Mouse (Mus musculus): ENCODE measurements around the gene Abcd2.
A peak's percentile ranks its signal among the peaks of the same experiment; 100 is the strongest.

The Abcd2 gene

DNA sequence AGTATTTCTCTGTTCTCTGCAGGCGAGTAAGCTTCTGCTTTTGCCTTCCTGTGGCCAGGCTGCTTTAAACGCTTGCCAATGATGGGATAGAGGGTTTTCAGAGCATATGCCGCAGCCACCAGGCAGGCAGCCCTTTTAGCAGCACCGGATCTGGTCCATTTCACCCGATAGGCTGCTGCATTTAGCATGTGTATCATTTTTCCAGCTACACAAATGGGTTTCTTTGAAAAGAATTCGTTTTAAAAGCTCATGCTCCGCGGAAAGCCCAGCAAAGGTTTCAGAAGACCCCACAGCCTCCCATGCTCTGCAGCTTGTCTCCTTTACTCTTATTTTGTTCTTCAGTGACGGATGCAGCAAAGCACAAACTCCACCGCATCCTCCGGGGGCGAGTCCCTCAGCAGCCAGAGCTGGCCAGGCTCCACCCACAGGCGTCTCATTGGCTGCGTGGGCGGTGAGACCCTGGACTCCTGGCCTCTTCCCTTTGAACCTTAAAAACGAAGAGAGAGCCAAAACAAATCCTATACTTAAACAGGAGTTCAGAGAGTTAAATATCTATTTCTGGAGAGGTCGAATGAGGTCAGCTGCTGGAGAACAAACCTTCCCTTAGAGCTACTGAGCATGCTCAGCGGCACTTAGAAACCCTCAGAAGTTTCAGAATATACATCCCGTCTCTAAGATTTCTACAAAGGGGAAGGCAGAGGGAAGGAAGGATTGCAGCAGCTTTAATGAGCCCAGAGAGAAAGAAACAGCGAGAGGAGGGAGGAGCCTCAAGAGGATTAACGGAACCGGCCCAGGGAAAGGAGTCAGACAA lies at the start of gene Abcd2:
Gene Abcd2, minus strand, starts transcription at position 388 of the 811 bp plus-strand sequence.
- DNase-seq (ENCODE audit: low read depth), result peak; percentile 18

- DNase-seq (ENCODE audit: low read depth), result no peak
Measured at GRCm38 (mm10) chr15:91240683-91241335, 49.2 kb upstream of the Abcd2 start.

DNA sequence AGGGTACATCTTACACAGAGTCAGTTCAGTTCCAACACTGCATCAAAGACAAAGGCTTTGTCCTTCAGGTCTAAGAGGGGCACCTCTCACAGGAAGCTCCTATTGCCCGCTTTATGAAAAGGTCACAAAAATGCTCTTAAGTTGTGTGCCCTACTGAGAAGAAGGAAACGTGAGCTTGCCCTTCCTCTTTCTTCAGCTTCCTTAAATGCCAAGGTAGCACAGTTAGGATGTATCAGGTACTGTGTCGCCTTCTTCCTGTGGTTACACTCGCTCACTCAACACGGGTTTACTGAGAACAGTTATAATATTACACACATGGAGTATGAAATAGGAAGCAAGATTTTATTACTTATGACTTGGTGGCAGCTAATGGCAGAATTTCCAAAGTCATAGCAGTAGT lies 45.7 kb upstream of the Abcd2 start:
- no peak for DNase-seq (ENCODE audit: low read depth)

- no peak for DNase-seq (ENCODE audit: low read depth)
Measured at GRCm38 (mm10) chr15:91206518-91206917, 14.9 kb upstream of the Abcd2 start.

DNA sequence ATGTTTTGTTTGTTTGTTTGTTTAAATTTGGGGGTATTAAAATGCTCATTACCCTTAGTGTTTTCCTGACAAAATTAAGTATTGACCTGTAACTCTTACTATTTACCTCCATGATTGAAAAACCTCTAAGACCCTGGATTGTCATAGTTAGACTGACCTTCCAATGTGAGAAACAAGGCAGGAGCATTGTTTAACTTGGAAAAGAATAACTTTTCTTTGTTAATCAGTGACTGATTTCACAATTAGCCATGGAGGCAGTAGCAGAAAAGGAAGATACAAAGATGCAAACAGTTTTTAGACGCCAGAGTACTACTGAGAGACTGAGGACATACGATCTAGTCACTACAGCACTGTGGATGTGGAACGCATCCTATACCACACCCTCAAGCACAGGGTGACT lies 11.9 kb upstream of the Abcd2 start:
- no peak for DNase-seq (ENCODE audit: low read depth)

DNA sequence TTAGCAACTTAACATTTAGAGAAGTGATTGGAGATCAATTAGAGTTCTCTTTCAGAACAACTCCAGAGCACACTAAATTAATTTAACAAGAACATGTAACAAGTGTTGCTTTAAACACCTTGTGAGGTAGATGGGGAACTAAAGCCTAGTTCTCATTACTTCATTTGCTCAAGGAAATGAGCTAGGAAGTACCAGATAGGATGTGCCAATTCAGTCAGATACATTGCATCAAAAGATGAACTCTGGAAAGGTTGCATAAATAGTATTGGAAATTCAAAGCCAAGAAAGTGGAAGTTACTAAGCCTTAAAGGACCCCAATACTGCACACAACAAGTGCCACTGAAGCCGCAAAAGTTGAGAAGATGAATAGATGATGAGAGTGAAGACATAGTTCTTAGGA lies 10.9 kb upstream of the Abcd2 start:
- no peak for DNase-seq (ENCODE audit: low read depth)

DNA sequence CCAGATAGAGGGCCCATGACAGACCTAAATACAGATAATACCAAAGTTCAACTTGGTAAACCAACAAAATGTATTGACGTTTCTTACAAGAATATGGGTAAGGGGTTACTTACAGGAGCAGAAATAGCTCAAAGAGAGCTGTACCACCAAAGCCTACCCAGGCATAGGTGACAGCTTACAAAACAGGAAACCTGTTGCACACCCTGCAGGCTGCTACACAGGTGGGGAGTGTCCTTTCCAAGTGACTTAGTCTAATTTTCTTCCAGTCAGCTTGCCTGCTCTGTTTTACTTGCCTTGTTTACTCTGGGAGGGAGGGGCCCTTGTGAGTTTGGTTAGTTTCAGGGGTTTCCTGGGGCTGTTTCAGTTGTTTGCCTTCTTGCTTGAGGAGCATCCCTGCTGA lies 9.2 kb upstream of the Abcd2 start:
- DNase-seq (ENCODE audit: low read depth), result no peak

- DNase-seq (ENCODE audit: low read depth), result no peak
Measured at GRCm38 (mm10) chr15:91199256-91199905, 7.8 kb upstream of the Abcd2 start, which contains the start of gene CN725425. TSS of gene CN725425 (plus strand) at chr15:91199494.

DNA sequence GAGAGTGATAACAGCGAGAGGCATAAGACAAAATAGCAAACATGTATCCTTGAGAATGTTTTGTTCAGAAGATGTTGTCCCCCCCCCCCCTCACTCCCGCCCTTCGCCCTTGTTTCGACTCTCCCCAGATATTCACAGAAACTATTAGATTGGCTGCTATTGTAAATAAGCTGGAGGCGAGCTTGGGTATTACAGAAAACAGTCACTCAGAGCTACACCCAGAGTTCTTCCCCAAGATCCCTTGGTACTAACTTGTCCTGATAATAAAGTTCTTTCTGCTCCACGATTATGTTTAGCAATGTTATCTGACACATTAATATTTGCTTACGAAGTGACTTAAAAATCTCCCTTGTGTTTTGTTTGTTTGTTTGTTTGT lies 612 bp upstream of the Abcd2 start:
- DNase-seq (ENCODE audit: low read depth), result no peak

DNA sequence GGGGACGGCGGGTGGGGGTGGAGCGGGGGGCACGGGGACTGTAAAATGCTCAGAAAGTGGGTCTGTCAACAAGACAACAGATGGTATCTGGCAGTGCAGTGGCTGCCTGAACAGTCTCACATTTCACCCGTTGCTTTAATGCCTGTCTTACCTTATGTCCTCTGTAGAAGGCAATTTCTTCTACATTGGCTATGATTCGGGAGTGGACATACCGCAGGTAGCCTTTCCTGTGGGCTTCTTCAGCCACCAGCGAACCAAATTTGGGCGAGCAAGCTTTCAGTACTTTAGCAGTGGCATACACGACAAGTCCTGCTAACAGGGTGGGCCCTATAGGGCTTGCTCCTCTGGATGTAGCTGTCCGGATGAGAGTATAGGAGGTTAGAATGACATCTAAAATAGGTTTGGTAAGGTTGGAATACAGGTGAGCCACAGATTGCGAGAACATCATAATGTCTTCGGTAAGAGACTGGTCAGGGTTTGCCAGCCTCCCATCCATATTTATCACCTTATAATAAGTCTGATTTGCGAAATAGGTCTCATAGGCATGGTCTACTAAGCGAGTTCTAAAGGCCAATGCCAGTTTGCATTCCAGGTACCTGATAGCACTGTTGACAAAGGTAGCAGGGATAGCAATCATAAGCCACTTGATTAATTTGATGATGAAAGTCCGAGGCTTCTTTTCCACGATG lies 936 bp downstream of the Abcd2 start:
- no peak for DNase-seq (ENCODE audit: low read depth)

- DNase-seq (ENCODE audit: low read depth), result no peak
Measured at GRCm38 (mm10) chr15:91190026-91190425, 1.6 kb downstream of the Abcd2 start.

DNA sequence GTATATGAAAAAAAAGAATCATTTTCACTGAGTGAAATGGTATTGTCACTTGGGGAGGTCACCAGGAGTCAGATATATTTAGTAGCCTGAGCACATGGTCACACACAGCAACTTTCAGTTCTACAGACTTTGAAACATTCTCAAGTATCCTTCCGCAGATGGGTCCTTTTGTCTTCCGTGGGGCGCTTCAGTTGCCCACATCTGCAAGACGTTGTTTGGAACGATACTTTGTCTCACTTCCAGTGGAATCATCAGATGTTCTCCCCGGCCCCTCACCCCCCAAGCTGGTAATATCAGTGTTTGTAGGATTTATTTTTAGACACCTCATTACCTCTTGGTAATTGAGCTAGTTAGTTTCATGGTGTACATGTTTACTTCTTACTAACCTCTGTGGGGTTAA lies 5.2 kb downstream of the Abcd2 start:
- no peak for DNase-seq (ENCODE audit: low read depth)

GRCm38 (mm10) chr15:91179911-91180622 lies 11.5 kb downstream of the Abcd2 start:
- DNase-seq (ENCODE audit: low read depth), result no peak

DNA sequence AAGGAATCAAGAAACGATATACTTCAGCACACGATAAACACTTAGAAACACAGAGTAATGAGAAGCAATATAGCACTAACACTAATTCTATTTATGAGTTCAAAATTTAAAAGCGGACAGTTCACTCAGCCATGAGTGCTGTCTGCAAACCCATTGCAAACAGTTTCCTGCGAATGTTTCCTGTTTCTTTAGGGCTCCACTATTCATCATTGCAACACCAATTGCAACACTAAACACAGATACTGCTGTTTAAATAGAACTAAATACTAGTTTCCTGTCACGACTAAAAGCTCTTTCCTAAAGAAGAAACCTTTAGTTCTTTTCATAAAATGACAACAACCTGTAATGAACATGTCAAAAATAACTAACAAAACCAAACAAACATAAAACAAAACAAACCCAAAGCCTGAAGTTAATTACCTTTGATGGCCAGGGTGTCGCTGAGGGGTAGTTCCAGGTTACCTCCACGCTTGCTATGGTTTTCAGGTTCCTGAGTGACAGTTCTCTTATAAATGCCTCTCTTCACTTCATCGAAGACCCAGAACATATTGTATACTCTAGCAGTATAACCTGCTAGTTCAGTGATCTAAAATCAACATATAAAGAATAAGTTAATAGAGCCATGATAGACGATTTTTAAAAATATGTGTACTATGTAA lies 12.8 kb downstream of the Abcd2 start:
- DNase-seq (ENCODE audit: low read depth), result no peak

DNA sequence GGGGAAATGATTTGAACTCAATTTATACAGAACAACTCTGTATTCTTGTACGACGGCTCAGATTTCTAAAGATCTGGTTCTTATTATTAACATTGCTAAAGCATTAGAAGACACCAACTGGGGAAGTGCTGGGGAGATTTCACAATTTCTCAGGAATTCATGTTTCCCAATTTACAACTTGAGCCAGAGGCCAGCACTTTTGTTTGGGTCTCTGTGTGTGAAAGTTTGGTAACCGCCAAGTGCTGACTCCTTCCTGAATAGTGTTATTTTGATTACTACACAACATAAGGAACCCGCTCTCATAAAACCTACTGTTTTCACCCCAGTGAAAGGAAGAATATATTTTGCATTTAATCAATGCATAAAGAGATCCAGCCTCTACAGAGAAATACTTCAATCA lies 19.4 kb downstream of the Abcd2 start:
- no peak for DNase-seq (ENCODE audit: low read depth)

GRCm38 (mm10) chr15:91171332-91171731 lies 20.3 kb downstream of the Abcd2 start:
- DNase-seq (ENCODE audit: low read depth), result no peak

DNA sequence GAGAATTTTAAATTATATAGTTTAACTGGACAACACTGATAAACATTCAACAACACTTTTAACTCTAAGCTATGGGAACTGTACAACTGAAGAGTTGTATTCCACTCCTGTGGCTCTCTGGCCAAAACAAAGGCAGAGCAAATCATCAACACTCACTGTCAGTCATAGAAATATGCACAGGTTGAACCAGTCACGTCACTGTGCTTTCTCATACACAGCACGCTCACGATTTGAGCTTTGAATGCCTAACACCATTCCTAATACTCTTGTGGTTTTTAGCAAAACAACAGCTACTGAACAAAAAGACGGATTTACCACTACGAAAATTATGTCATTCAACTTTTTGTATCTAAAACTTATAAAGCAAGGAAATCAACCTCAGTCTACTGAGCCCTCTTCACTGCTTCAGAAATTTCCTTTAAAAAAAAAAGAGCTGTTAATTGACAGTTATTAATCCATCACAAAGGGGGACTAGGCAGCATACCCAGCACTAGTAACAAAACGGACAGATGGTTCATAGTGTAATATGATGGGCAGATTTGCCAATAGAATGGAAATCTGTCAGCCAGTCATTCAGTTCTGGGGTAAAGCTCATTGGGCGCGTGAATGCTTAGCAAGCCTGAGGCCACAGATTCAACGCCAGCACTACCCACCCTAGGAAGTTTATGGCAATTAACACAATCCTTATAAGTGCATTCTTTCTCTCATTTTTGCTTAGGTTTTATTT lies 20.8 kb downstream of the Abcd2 start:
- DNase-seq (ENCODE audit: low read depth), result no peak

- DNase-seq (ENCODE audit: low read depth), result peak; percentile 39
Measured at GRCm38 (mm10) chr15:91167850-91168562, 23.6 kb downstream of the Abcd2 start.

DNA sequence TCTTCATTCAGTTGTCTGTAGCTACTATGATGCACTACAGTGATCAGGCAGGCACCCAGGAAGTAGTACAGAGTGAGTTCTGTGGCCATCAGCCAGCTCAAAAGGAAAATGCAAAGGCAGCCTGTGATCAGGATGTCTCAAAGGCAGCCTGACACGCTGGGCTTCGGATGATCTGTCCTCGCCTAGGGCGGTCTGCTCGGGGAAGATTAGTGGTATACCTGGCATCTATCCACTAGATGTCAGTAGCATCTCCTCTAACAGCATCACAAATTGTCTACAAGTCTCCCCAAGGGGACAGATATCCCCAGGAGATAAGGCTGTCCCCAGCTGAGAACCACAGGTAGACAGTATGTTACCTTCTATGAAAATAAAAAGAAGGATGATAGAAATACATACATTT lies 26.6 kb downstream of the Abcd2 start:
- peak; percentile 27 for DNase-seq (ENCODE audit: low read depth)

DNA sequence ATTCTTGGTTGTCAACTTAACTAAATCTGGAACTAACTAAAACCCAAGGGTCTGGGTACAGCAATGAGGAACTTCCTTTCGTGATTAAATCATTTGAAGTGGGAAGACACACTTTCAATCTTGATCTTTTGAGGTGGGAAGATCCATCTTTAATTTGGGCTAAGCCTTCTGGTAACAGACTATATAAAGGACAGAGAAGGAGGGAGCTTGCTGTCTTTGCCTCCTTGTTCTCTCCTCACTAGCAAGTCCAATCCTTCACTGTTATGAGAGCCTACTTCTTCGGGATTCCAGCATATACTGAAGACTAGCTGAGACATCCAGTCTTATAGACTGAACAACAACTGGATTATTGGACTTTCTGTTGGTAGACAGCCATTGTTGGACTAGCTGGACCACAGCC lies 28.1 kb downstream of the Abcd2 start:
- no peak for DNase-seq (ENCODE audit: low read depth)

Measured in naive thymus-derived CD4-positive, alpha-beta T cell, adult 2 months (primary cell).